Mouse (Mus musculus) lung, embryonic 16.5 days (tissue): Measurements from ENCODE around the gene Svs6. TPM values are rescaled to one million over a fixed set of nuclear protein-coding genes. Genes with fewer than 3 reads are reported as not detected.

ENCODE experiments used
- microRNA-seq: library from miRNA; unstranded; fragments of <30 nt; microRNA quantifications from one replicate; pipeline ENCODE4, GENCODE M21; 2016
- polyA plus RNA-seq: library from polyadenylated mRNA; unstranded; fragments of >200 nt; fragmentation: Nextera tagmentation; extraction: Ambion mirVana; gene quantifications from 2 replicates; pipeline ENCODE4 v1.2.1, GENCODE M21; 2015

Svs6 gene
- polyA plus RNA-seq, 1 experiment from 2014 or later, result not detected

Small RNA genes within 50 kb of the gene (microRNA-seq; reads per million reads assigned to microRNA genes)
- not detected for gene Mir7678

Other genes with a start within 250 kb of the Svs6 start
- gene Stk4, start 246.4 kb upstream of the Svs6 start, polyA plus RNA-seq, result 22.3 and 31.5 TPM in 2 replicates
- 51.3 and 54.2 TPM in 2 replicates for gene Tomm34, start 245.6 kb upstream of the Svs6 start, polyA plus RNA-seq
- gene Kcns1, start 145.6 kb upstream of the Svs6 start, polyA plus RNA-seq, result not detected in 2 replicates
- gene Wfdc5, start 134.0 kb upstream of the Svs6 start, polyA plus RNA-seq, result 0.16 TPM in 1 of 2 replicates, not detected in the other
- gene Wfdc12, start 126.1 kb upstream of the Svs6 start, polyA plus RNA-seq, result 0.34 TPM in 1 of 2 replicates, not detected in the other
- gene Wfdc15a, start 116.6 kb upstream of the Svs6 start, polyA plus RNA-seq, result not detected in 2 replicates
- gene Wfdc15b, start 95.1 kb upstream of the Svs6 start, polyA plus RNA-seq, result 1.1 TPM in 1 of 2 replicates, not detected in the other
- not detected in 2 replicates for gene Svs2, start 78.3 kb upstream of the Svs6 start, polyA plus RNA-seq
- not detected in 2 replicates for gene Svs3b, start 60.1 kb upstream of the Svs6 start, polyA plus RNA-seq
- gene Svs4, start 38.3 kb upstream of the Svs6 start, polyA plus RNA-seq, result not detected in 2 replicates
- gene Svs3a, start 27.5 kb upstream of the Svs6 start, polyA plus RNA-seq, result not detected in 2 replicates
- not detected in 2 replicates for gene Svs5, start 16.0 kb downstream of the Svs6 start, polyA plus RNA-seq
- gene Slpi, start 72.3 kb downstream of the Svs6 start, polyA plus RNA-seq, result 1.8 and 2.8 TPM in 2 replicates
- 16.8 and 21.9 TPM in 2 replicates for gene Rbpjl, start 86.4 kb downstream of the Svs6 start, polyA plus RNA-seq
- 46.8 and 54.9 TPM in 2 replicates for gene Matn4, start 88.4 kb downstream of the Svs6 start, polyA plus RNA-seq
- gene Sdc4, start 127.1 kb downstream of the Svs6 start, polyA plus RNA-seq, result 226 and 247 TPM in 2 replicates
- gene Sys1, start 140.2 kb downstream of the Svs6 start, polyA plus RNA-seq, result 59.9 and 62.3 TPM in 2 replicates
- gene Gm20458, start 144.2 kb downstream of the Svs6 start, polyA plus RNA-seq, result 7.9 and 15.2 TPM in 2 replicates
- not detected in 2 replicates for gene Trp53tg5, start 157.0 kb downstream of the Svs6 start, polyA plus RNA-seq
- gene Dbndd2, start 169.4 kb downstream of the Svs6 start, polyA plus RNA-seq, result 13.0 and 23.4 TPM in 2 replicates
- gene Pigt, start 180.8 kb downstream of the Svs6 start, polyA plus RNA-seq, result 62.0 and 63.2 TPM in 2 replicates
- 486 and 558 TPM in 2 replicates for gene Wfdc2, start 245.7 kb downstream of the Svs6 start, polyA plus RNA-seq